Mouse (Mus musculus) testis, postnatal 14 days (tissue): ENCODE measurements around the gene Tk1.
"Not testable (repeated sequence)": the region's sequence is repeated elsewhere in the genome, so short reads cannot be mapped to it uniquely, and the experiment has no call there.

ENCODE experiments used
- DNase-seq: peaks from one replicate; pipeline ENCODE4 v3.0.0; 2021; ENCODE audit warnings: low spot score

Tk1 gene

GRCm38 (mm10) chr11:117821868-117822267, 4.0 kb downstream of the Tk1 start:
- no peak for DNase-seq

DNA sequence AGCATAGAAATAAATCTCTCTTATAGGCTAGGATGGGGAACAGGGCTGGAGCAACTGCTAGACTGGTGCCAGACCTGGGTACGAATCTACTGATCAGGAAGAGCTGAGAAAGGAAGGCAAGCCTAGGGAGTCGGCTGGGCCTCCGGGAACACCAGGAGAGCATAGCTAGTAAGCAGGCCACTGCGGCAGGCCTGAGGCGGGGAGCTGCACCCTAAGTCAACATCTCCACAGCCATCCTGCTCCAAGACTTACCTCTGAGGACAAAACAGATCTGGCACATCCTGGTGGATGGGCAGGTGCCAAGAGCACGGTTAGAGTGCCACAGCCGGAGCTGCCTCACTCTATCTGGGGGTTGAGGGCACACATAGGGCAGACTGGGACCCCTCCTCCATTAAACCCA, 5.7 kb downstream of the Tk1 start:
- DNase-seq: no peak

DNA sequence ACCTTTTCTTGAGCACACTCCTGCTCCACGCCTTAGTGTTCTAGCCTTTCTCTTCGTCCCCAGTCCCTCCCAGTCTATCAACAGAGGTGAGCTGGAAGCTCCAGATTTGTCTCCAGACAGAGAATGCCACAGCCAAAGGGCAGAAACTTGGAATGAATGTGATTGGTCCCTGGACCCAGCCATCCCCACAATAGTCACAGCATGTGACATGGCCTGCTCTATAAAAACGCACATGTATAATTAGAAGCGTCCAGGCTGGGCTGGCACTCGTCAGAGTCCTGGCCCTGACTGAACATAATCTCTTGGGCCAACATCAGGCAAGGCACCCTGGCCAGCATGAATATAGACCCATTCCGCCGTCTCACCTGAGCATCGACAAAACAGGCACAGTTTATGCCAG, 6.8 kb downstream of the Tk1 start:
- no peak for DNase-seq

DNA sequence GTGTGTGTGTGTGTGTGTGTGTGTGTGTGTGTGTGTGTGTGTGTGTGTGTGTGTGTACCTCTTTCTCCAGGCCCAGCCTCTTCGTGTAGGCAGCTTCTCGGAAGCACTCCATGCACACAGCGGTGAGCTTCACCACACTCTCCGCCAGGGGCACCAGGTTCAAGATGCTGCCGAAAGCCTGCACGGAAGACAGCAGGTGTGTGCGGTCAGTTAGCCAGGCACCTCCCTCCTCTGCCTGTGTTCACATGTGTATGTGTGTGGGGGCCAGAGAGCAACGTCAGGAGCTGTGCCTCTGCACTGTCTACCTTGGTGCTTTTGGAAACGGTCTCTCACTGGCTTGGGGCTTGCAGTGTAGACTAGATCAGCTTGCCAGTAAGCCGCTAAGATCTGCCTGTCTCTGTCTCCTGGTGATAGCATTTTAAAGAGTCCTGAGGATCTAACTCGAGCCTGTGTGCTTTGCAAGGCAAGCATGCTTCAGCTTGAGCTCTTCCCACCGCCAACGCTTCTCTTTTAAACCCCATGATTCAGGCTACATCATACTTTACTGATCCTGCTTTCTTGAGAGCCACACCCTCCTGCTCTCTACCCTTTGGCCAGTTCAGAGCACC, 9.4 kb downstream of the Tk1 start:
- no peak for DNase-seq

DNA sequence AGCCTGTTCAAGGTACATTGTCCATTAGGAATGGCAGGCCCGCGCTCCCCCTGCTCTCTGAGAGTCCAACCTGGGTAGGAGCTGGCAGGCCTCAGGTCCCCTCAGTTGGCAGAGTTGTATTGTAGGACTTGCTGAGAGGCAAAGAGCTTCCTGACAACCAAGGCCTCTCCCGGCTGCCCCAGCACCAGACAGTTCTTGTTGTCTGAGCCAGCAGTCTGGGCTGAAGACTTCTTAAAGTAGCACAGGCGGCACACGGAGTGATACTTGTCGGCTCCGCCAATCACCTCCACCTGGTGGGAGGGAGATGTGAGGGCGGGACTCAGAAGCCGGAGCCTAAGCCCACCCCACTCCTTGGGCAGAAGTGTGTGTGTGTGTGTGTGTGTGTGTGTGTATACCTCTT, 10.0 kb downstream of the Tk1 start:
- not testable (repeated sequence) for DNase-seq

DNA sequence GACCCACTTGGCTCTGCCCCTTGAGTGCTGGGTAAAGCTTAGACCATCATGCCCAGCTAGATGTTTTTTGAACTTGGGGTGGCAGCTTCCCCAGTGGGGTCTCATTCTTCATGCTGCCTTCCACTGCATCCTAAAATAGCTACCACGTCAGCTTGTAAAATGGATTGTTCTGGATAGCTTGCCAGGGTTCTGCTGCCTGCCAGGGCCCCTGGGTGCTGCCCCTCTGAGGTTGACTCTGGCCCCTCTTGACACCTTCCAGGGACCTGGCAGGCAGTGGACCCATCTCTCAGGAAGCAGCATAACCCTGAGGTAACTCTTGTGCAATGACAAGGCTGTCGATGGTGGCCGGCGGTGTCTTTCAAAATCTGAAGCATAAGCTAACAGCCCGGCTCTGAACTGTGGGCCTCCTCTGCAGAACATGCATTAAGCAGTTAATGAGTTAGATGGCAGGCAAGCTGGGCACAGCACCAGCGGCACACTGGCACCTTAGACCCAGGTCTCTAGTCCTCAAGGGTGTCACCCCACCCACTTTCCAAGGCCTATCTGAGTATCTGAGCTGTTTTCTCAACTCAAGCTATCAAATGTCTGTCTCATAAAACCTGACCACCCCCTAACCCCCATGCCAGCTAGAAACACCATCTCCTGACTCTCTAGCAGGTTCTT, 11.1 kb downstream of the Tk1 start:
- no peak for DNase-seq

- no peak for DNase-seq
These were observed 12.0 kb downstream of the Tk1 start for GRCm38 (mm10) chr11:117813867-117814266.

DNA sequence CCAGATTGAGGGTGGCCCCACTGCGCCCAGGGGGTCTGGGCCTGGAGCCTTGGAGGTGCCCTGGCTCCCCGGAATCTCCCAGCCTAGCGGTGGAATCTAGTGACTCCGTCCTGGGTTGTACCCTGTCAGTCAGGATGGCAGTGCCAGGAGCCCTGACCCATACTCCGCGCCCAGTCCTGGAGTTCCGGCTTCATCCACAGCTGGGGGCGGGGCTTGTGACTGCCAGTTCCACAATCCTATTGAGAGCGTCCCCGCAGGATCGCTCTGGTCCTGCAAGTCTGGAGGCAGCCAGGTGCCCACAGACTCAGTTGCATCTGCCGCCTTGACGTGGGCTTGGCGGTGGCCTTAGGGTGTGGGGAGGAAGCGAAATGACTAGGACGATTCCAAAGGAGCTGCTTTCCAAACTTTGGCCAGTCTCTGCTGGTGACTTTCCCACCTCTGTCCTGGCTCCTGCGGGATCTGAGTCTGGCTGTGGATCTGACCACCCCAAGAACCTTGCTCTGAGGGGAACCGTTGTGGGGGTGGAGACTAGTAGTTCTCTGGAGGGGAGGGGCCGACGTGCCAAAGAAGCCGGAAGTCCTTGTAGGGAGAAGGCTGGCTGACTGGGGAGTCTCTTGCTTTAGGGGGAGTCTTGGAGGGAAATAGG, 15.4 kb downstream of the Tk1 start:
- DNase-seq: peak; percentile 81

- DNase-seq: peak; percentile 62
These were observed 16.2 kb downstream of the Tk1 start, which contains the start of the genes Gm20708 and Syngr2 for GRCm38 (mm10) chr11:117809407-117810311. Gene Gm20708, plus strand, starts transcription at chr11:117809668. Gene Syngr2, plus strand, starts transcription at chr11:117809668.

DNA sequence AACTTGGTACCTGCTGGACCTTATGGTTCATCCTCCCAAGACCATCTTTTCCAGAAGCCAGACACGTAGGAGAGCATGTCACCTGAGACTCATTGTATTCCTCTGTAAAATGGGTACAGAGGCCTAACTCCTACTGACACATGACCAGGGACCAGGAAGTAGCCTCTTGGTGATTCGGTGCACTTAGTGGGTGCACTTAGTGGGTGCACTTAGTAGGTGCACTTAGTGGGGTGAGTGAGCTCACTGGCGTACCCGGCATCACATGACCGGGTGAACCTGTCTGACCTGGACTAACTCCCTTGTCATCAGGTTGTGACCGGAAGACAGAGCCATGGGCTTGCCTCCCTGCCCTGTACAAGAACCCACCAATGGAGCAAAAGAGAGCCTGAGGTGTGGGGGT, 19.1 kb downstream of the Tk1 start:
- no peak for DNase-seq

GRCm38 (mm10) chr11:117803166-117803688, 22.7 kb downstream of the Tk1 start:
- no peak for DNase-seq

GRCm38 (mm10) chr11:117801650-117802049, 24.2 kb downstream of the Tk1 start:
- no peak for DNase-seq

DNA sequence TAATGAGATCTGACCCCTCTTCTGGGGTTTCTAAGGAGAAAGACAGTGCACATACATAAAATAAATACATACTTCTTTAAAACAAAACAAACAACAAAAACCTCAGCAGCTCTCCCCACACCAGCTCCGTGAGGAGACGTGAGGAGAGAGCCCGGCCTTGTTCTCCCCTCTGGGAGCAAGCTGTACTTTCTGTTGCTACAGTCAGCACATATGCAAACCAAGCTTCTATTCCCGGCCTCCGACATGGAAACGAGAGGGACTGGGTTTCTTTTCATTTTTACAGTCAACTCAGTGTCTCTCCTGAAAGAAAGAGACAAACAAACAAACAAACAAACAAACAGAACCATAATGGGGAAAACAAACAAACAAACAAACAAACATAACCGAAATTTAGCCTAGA, 25.9 kb downstream of the Tk1 start:
- no peak for DNase-seq

DNA sequence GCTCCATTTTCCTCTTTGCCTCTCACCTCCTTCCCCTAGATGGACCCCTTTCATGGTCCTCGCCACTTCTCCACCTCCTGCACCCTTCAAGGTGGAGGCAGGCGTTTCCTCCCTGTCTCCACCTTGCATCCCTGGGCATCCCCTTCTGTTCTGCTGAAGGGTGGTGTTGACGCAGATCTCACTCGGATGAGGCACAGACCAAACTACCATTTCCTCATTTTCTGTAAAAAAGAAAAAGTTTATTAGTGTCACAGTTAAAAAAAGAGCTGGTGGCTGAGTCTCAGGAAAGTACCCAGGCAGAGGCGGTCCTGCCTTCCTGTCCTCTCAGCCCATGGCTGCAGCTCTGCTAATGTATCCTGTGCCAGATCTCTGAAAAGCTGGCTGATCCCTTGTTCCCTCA, 26.7 kb downstream of the Tk1 start:
- no peak for DNase-seq

- DNase-seq: no peak
These were observed 27.7 kb downstream of the Tk1 start for GRCm38 (mm10) chr11:117798160-117798541.

- DNase-seq: no peak
These were observed 28.3 kb downstream of the Tk1 start, which contains the start of gene 6030468B19Rik for GRCm38 (mm10) chr11:117797511-117798159. Gene 6030468B19Rik, plus strand, starts transcription at chr11:117797660.

DNA sequence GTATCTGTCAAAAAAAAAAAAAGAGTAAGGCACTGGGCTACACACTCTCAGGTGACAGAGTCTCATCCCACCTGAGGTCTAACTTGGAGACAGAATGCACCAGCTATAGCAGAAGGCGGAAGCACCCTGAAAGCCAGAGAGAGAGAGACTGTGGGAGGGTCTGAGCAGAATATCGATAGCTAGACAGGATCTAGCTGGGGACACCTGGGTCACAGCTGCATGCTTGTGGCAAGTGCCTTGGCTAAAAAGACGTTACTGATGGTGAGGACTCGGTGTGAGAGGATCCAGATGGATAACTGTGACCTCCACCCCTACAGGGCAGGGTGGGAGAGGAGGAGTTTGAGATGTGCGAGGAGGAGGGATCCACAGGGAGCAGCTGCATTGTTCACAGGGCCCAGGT, 28.9 kb downstream of the Tk1 start:
- no peak for DNase-seq

DNA sequence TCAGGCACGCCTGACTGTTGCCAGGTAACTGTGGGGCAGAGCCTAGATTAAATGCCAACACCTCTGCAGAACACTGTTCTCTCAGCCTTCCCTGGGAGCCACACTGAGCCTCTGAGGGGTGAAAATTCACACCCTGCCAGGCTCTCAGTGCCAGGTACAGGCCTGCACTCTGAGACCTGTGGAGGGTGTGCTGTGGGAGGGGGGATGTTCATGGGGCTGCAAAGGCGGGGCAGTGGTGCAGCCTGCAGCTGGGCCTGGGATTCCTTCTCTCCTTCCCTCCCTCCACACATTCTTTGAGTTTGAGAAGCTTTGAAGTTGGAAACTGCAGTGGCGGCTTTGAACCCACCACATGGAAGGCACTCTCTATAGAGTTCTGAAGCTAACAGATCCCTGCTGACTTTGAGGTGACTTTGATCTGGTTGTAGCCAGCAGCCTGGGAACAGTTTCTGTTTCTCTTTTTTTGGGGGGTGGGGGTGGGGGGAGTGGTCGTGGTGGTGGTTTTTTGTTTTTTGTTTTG, 31.8 kb downstream of the Tk1 start:
- DNase-seq: no peak

DNA sequence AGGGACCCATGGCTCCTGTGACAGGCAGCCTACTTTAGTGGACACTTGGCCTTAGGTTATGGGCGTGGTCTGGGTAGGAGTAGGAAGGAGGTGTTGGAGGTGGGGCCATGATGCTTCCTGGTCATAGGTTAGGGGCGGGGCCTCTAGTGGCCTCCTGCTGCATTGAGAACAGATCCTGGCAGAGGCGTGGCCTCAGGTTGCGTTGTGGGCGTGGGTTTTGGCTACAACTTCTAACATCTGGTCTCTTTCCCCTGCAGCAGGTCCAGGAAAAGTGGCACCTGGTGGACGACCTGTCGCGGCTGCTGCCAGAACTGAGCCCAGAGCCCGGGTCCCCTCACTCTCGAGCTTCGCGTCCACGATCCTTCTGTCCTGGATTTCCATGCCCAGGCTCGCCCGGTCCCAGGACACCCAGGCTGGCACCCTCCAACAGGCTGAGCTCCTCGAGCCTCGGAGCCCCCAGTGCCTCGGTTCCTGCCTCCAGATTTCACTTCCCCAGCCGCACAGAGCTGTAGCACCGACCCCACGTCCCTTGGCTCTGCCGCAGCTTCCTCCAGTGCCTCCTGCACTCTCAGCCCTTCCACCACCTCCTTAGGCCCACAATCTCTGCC, 33.5 kb downstream of the Tk1 start:
- peak; percentile 62 for DNase-seq

DNA sequence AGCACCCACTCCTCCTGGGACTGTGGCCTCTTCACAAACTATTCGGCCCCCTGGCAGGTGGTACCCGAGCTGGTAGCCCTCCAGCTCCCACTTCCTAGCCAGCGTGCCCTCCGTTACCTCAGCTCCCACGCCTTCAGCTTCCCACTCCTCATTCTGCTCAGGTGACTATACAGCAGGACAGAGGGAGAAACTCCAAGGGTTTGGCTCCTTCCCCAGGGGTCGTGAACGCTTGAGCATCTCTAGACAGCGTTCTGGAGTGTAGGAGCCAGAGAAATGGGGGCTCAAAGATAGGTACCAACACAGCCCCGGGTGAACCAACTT, 34.5 kb downstream of the Tk1 start:
- no peak for DNase-seq
